Mouse (Mus musculus) kidney, adult 8-10 months (tissue): Measurements from ENCODE around the gene Pars2.

ENCODE experiments used
- DNase-seq, 2 experiments: peaks; one replicate each; pipeline ENCODE4 v3.0.0; 2022

Pars2 gene

GRCm38 (mm10) chr4:106634086-106634479 is 16.8 kb upstream of the Pars2 start:
- no peak for DNase-seq

GRCm38 (mm10) chr4:106643483-106644217 is 7.2 kb upstream of the Pars2 start:
- DNase-seq, result peak in 1 of 2 experiments; percentile 22

GRCm38 (mm10) chr4:106644218-106644610 is 6.7 kb upstream of the Pars2 start:
- DNase-seq, result no peak

- DNase-seq, result no peak
Observed at GRCm38 (mm10) chr4:106645797-106646196, 5.1 kb upstream of the Pars2 start.

- DNase-seq, result peak in 1 of 2 experiments; percentile 37
Observed at GRCm38 (mm10) chr4:106647137-106647536, 3.7 kb upstream of the Pars2 start.

GRCm38 (mm10) chr4:106652546-106652945 is 1.7 kb downstream of the Pars2 start:
- DNase-seq, result no peak

- no peak for DNase-seq
Observed at GRCm38 (mm10) chr4:106653051-106653450, 2.2 kb downstream of the Pars2 start.

- no peak for DNase-seq
Observed at GRCm38 (mm10) chr4:106655681-106656080, 4.8 kb downstream of the Pars2 start.

GRCm38 (mm10) chr4:106663956-106664470 is 13.1 kb downstream of the Pars2 start:
- DNase-seq, result no peak

GRCm38 (mm10) chr4:106664697-106665096 is 13.8 kb downstream of the Pars2 start:
- DNase-seq, result peak; percentile 62 to 76

GRCm38 (mm10) chr4:106665269-106665668 is 14.4 kb downstream of the Pars2 start:
- no peak for DNase-seq

GRCm38 (mm10) chr4:106665673-106666072 is 14.8 kb downstream of the Pars2 start:
- no peak for DNase-seq

GRCm38 (mm10) chr4:106666546-106666945 is 15.7 kb downstream of the Pars2 start:
- DNase-seq, result no peak

GRCm38 (mm10) chr4:106676749-106677148 is 25.9 kb downstream of the Pars2 start:
- DNase-seq, result peak; percentile 39 to 48

GRCm38 (mm10) chr4:106678442-106679118 is 27.7 kb downstream of the Pars2 start, which contains the start of gene Ttc4:
TSS of gene Ttc4 (minus strand) at chr4:106678944.
- DNase-seq, result peak; percentile 84 to 90

GRCm38 (mm10) chr4:106679152-106679551 is 28.3 kb downstream of the Pars2 start:
- no peak for DNase-seq

- no peak for DNase-seq
Observed at GRCm38 (mm10) chr4:106680955-106681354, 30.1 kb downstream of the Pars2 start.

- no peak for DNase-seq
Observed at GRCm38 (mm10) chr4:106688636-106689296, 37.9 kb downstream of the Pars2 start.

- no peak for DNase-seq
Observed at GRCm38 (mm10) chr4:106693841-106694430, 43.1 kb downstream of the Pars2 start.

- DNase-seq, result peak; percentile 27 to 42
Observed at GRCm38 (mm10) chr4:106699989-106700388, 49.1 kb downstream of the Pars2 start.

GRCm38 (mm10) chr4:106700798-106701197 is 49.9 kb downstream of the Pars2 start:
- no peak for DNase-seq

- DNase-seq, result no peak
Observed at GRCm38 (mm10) chr4:106703956-106704355, 53.1 kb downstream of the Pars2 start.

GRCm38 (mm10) chr4:106704416-106704815 is 53.5 kb downstream of the Pars2 start:
- peak; percentile 48 to 54 for DNase-seq
